Mouse (Mus musculus): ENCODE results near the gene Tex26. TPM values are rescaled to one million over a fixed set of nuclear protein-coding genes. Genes with fewer than 3 reads are reported as not detected.

Tex26 gene
- polyA plus RNA-seq, 1 experiment from 2014 or later = 3.0 TPM

DNA sequence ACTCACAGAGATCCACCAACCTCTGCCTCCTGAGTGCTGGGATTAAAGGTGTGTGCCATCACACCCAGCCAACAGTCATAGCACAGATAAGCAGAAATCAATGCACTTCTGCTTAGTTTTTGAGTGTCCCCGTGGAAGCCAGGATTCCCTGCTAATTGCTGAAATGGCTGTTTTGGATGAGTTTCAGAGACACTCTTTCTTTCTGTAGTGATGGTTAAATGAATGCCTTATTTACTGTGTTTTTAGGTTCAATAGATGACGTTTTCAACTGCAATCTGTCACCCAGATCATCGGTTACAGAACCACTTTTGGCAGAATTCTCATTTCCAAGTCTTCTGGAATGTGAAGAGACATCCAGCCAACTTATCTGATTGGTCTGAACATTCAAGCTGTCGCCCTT is 9.9 kb upstream of the Tex26 start:
- no peak overlapping the region for H3K4me2 ChIP-seq (replicated peaks; ENCODE audit: low read depth, low read length)
- DNase-seq (ENCODE audit: low spot score) (no peak), ATAC-seq (no peak)
- no peak overlapping the region for H3K4me3 ChIP-seq (ENCODE audit: low read depth, low read length)
- 50% methylated on average over 4 of the region's 4 CpGs for WGBS
- no peaks in the 10 kb centered on the region for H3K27me3 ChIP-seq (replicated peaks; ENCODE audit: insufficient read depth, low read length)
- no peak overlapping the region for H3K27ac ChIP-seq (ENCODE audit: low read length)
- H3K9me3 ChIP-seq (ENCODE audit: low read length) = no peaks in the 10 kb centered on the region
- H3K9ac ChIP-seq (replicated peaks; ENCODE audit: low read depth) = no peak overlapping the region
- no peaks in the 10 kb centered on the region for H3K36me3 ChIP-seq (ENCODE audit: insufficient read depth, low read length)
- no peaks in the 10 kb centered on the region for H3K4me1 ChIP-seq (ENCODE audit: insufficient read depth, low read depth, low read length)
- TF ChIP-seq EP300 (IDR thresholded peaks at IDR 0.05) (no peak), CTCF (IDR thresholded peaks at IDR 0.05) (no peak)

DNA sequence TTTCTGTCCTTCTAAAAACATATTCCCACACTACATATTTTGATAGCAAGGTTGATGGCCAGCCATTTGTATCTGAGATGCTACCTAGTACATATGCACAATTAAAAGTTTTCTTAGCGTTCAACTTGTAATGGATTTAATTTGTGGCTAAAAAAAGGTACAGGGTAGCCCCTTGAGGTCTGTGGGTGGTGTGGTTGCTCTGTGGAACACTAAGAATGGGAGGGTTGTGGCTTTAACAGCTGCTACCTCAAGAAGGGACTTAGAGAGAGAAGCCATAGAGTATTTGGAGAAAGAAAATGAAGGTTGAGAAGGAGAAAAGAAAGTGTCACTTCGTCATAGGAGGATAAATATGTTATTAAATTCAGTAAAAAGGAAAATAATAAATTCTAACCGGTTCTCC is 8.5 kb upstream of the Tex26 start:
- TF ChIP-seq CTCF (IDR thresholded peaks at IDR 0.05) = no peak
- TF ChIP-seq EP300 (IDR thresholded peaks at IDR 0.05) = no peak
- Histone ChIP-seq H3K27ac (ENCODE audit: low read length) (no peak overlapping the region), H3K4me1 (ENCODE audit: insufficient read depth, low read depth, low read length) (no peaks in the 10 kb centered on the region), H3K36me3 (ENCODE audit: insufficient read depth, low read length) (no peaks in the 10 kb centered on the region), H3K4me3 (ENCODE audit: low read depth, low read length) (no peak overlapping the region), H3K4me2 (replicated peaks; ENCODE audit: low read depth, low read length) (no peak overlapping the region), H3K27me3 (replicated peaks; ENCODE audit: insufficient read depth, low read length) (no peaks in the 10 kb centered on the region), H3K9ac (replicated peaks; ENCODE audit: low read depth) (no peak overlapping the region), H3K9me3 (ENCODE audit: low read length) (no peaks in the 10 kb centered on the region)
- WGBS = 82% methylated on average over 3 of the region's 3 CpGs
- DNase-seq (ENCODE audit: low spot score) (no peak), ATAC-seq (no peak)

DNA sequence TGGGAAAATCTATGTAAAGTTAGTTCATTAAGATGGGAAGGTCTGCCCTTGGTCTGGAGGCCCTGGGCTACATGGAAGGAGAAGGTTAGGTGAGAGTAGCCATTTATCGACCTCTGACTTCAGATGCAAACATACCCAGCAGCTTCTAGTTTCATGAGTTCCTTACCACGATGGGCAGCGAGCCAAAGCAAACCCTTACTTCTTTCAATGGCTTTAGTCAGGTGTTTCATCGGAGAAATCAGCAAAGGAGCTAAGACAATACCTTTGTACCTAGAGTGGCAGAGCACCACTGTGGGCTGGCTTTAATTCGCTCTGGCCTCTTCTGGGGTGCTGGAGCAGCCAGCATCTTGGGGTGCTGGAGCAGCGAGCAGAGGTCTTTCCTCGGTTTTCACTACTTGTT is 5.8 kb upstream of the Tex26 start:
- Histone ChIP-seq H3K27me3 (replicated peaks; ENCODE audit: insufficient read depth, low read length) (no peaks in the 10 kb centered on the region), H3K4me2 (replicated peaks; ENCODE audit: low read depth, low read length) (no peak overlapping the region), H3K27ac (ENCODE audit: low read length) (no peak overlapping the region), H3K36me3 (ENCODE audit: insufficient read depth, low read length) (no peaks in the 10 kb centered on the region), H3K9ac (replicated peaks; ENCODE audit: low read depth) (no peak overlapping the region), H3K4me1 (ENCODE audit: insufficient read depth, low read depth, low read length) (no peaks in the 10 kb centered on the region), H3K9me3 (ENCODE audit: low read length) (no peaks in the 10 kb centered on the region), H3K4me3 (ENCODE audit: low read depth, low read length) (no peak overlapping the region)
- peak; percentile 68 for ATAC-seq
- TF ChIP-seq CTCF (IDR thresholded peaks at IDR 0.05) = no peak
- TF ChIP-seq EP300 (IDR thresholded peaks at IDR 0.05) = no peak
- peak; percentile 82 for DNase-seq (ENCODE audit: low spot score)
- WGBS = 35% methylated on average over 7 of the region's 7 CpGs

DNA sequence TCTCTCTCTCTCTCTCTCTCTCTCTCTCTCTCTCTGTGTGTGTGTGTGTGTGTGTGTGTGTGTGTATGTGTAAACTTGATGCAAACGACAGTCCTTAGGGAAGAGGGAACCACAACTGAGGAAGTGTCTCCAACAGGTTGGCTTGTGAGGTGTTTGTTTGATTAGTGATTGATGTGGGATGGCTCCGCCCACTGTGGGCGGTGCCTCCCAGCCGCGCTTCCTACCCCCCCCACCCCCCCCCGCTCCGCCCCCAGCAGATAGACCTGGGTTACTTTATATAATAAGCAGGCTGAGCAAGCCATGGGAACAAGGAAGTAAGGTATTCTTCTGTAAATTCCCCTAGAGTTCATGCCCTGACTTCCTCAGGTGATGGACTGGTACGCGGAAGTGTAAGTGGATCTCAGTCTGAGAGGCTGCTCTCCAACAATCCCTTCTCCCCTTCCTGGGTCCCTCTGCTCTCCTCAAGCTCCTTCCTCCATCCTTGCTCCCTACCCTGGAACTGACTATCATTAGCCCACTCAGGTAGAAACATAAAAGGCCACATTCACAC is 5.2 kb upstream of the Tex26 start:
- Histone ChIP-seq H3K4me1 (ENCODE audit: insufficient read depth, low read depth, low read length) (no peaks in the 10 kb centered on the region; the same call in 1 of the 2 replicates), H3K9me3 (ENCODE audit: low read length) (no peaks in the 10 kb centered on the region), H3K27me3 (replicated peaks; ENCODE audit: insufficient read depth, low read length) (no peaks in the 10 kb centered on the region), H3K4me3 (ENCODE audit: low read depth, low read length) (no peak overlapping the region), H3K27ac (ENCODE audit: low read length) (no peak overlapping the region), H3K4me2 (replicated peaks; ENCODE audit: low read depth, low read length) (no peak overlapping the region), H3K36me3 (ENCODE audit: insufficient read depth, low read length) (no peaks in the 10 kb centered on the region), H3K9ac (replicated peaks; ENCODE audit: low read depth) (no peak overlapping the region)
- WGBS = 11% methylated on average over 7 of the region's 9 CpGs
- peak; percentile 61 for ATAC-seq
- TF ChIP-seq CTCF (IDR thresholded peaks at IDR 0.05) = no peak
- TF ChIP-seq EP300 (IDR thresholded peaks at IDR 0.05) = no peak
- DNase-seq (ENCODE audit: low spot score) = peak; percentile 53

DNA sequence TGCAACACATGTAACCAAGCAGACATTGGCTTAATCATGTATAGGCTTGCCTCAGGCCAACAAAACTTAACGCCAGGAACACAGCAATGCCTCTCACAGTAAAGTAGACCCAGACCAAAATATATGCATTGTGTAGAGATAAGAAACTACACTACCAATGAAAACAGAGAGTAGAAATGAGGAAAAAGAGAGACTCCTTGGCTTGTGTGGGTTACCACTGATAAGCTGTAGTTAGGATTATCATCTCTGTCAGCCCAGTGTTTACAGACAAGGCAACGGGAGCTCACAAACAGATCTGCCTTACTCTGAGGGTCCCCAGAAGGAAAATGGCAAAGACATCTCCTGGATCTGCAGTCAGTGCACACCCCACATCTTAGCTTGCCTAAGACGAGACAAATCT is 2.9 kb upstream of the Tex26 start:
- Histone ChIP-seq H3K4me2 (replicated peaks; ENCODE audit: low read depth, low read length) (no peak overlapping the region), H3K4me1 (ENCODE audit: insufficient read depth, low read depth, low read length) (no peaks in the 10 kb centered on the region; the same call in 1 of the 2 replicates), H3K4me3 (ENCODE audit: low read depth, low read length) (no peak overlapping the region), H3K9ac (replicated peaks; ENCODE audit: low read depth) (no peak overlapping the region), H3K27ac (ENCODE audit: low read length) (no peak overlapping the region), H3K9me3 (ENCODE audit: low read length) (no peaks in the 10 kb centered on the region), H3K36me3 (ENCODE audit: insufficient read depth, low read length) (no peaks in the 10 kb centered on the region), H3K27me3 (replicated peaks; ENCODE audit: insufficient read depth, low read length) (no peaks in the 10 kb centered on the region)
- no peak for ATAC-seq
- WGBS = 53% methylated on average over 3 of the region's 3 CpGs
- TF ChIP-seq EP300 (IDR thresholded peaks at IDR 0.05) (no peak), CTCF (IDR thresholded peaks at IDR 0.05) (no peak)
- no peak for DNase-seq (ENCODE audit: low spot score)

DNA sequence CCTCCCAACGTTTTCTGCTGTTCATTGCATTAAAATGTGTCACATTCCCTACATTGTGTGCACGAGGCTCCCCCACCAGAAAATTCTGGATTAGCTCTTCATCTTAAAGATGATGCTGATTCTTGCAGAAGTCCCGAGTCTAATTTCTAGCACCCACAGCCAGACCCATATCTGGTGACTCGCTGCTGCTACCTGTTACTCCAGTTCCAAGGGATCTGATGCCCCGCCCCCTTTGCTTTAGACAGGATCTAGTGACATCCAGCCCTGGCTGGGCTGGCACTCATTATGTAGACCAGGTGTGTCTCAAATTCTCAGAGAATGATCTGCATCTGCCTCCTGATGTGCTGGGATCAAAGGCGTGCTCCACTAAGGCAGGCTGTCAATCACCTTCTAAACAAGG is 2.3 kb upstream of the Tex26 start:
- ATAC-seq (no peak), DNase-seq (ENCODE audit: low spot score) (no peak)
- no peak overlapping the region for H3K9ac ChIP-seq (replicated peaks; ENCODE audit: low read depth)
- H3K36me3 ChIP-seq (ENCODE audit: insufficient read depth, low read length) = no peaks in the 10 kb centered on the region
- no peaks in the 10 kb centered on the region for H3K9me3 ChIP-seq (ENCODE audit: low read length)
- no peaks in the 10 kb centered on the region for H3K27me3 ChIP-seq (replicated peaks; ENCODE audit: insufficient read depth, low read length)
- no peak overlapping the region for H3K27ac ChIP-seq (ENCODE audit: low read length)
- no peaks in the 10 kb centered on the region; the same call in 1 of the 2 replicates for H3K4me1 ChIP-seq (ENCODE audit: insufficient read depth, low read depth, low read length)
- H3K4me2 ChIP-seq (replicated peaks; ENCODE audit: low read depth, low read length) = no peak overlapping the region
- 61% methylated on average over 6 of the region's 6 CpGs for WGBS
- TF ChIP-seq EP300 (IDR thresholded peaks at IDR 0.05) (no peak), CTCF (IDR thresholded peaks at IDR 0.05) (no peak)
- no peak overlapping the region for H3K4me3 ChIP-seq (ENCODE audit: low read depth, low read length)

DNA sequence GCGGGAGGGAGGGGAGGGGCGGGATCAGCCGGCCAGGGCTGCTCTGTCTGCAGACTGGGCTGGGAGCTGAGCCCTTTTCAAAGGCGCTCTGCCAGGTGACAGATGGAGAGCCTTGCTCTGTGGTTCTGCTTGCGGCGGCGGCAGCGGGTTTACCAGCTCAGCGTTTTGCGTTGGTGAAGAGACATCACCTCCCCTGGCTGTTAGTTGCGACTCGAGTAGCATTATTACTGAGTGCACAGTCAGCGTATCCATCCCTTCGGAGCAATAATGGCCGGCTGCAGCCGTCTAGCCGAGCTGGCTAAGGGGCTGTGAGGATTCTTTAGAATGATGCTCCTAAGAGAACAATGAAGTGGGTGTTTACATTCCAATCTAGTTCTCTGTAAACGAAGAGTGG is 717 bp downstream of the Tex26 start:
- peak overlapping the region; percentile 70 for H3K4me2 ChIP-seq (replicated peaks; ENCODE audit: low read depth, low read length)
- under 1% methylated on average over 17 of the region's 18 CpGs for WGBS
- H3K9me3 ChIP-seq (ENCODE audit: low read length) = no peaks in the 10 kb centered on the region
- H3K36me3 ChIP-seq (ENCODE audit: insufficient read depth, low read length) = no peaks in the 10 kb centered on the region
- H3K9ac ChIP-seq (replicated peaks; ENCODE audit: low read depth) = no peak overlapping the region
- ATAC-seq = peak; percentile 72
- peak overlapping the region; percentile 25 for H3K4me3 ChIP-seq (ENCODE audit: low read depth, low read length)
- no peaks in the 10 kb centered on the region for H3K27me3 ChIP-seq (replicated peaks; ENCODE audit: insufficient read depth, low read length)
- TF ChIP-seq CTCF (IDR thresholded peaks at IDR 0.05) = no peak
- no peak for TF ChIP-seq EP300 (IDR thresholded peaks at IDR 0.05)
- H3K27ac ChIP-seq (ENCODE audit: low read length) = no peak overlapping the region
- peak; percentile 55 for DNase-seq (ENCODE audit: low spot score)
- H3K4me1 ChIP-seq (ENCODE audit: insufficient read depth, low read depth, low read length) = no peaks in the 10 kb centered on the region; the same call in 1 of the 2 replicates

Measured in lung, postnatal 0 days (tissue).